Mouse (Mus musculus): Measurements from ENCODE around the gene Elmo2.

Gene Elmo2

DNA sequence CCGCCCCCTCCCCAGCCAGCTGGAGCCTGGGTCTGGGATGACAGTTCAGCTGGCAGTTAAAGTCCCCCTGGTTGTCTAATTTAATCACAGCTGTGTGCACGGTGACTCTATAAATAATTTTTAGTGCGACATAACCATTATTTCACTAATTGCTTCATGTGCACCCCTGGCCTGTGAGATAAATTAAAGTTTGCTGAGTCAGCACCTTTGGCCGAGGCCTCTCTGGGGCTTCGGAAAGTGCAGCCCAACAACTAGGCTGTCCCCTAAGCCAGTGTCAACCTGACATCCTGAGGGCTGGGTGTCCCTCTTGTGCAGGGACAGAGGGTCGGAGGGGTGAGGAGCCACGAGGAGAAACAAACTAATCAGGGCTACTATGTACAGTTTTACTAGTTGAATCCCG lies 66.4 kb downstream of the Elmo2 start:
- no peak for DNase-seq (ENCODE audit: low spot score in 2 of 2)

DNA sequence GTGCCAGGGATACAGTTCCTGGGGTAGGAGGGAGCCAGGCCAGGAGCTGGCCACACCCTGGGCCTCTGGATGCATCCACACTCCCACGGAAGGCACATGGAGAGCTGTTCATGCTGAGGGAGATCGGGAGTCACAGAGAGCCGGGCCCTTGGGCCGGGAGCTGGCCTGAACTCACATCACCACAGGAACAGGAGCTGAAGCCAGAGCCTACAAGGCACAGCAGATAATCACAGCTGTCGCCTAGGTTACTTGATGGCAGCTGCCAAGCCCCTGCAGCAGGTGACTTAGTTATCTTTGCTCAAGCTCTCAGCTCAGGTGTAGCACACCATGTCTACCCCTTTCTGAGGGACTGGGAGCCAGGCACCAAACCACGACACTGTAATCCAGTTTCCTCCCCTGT lies 68.0 kb downstream of the Elmo2 start:
- no peak for DNase-seq (ENCODE audit: low spot score in 2 of 2)

DNA sequence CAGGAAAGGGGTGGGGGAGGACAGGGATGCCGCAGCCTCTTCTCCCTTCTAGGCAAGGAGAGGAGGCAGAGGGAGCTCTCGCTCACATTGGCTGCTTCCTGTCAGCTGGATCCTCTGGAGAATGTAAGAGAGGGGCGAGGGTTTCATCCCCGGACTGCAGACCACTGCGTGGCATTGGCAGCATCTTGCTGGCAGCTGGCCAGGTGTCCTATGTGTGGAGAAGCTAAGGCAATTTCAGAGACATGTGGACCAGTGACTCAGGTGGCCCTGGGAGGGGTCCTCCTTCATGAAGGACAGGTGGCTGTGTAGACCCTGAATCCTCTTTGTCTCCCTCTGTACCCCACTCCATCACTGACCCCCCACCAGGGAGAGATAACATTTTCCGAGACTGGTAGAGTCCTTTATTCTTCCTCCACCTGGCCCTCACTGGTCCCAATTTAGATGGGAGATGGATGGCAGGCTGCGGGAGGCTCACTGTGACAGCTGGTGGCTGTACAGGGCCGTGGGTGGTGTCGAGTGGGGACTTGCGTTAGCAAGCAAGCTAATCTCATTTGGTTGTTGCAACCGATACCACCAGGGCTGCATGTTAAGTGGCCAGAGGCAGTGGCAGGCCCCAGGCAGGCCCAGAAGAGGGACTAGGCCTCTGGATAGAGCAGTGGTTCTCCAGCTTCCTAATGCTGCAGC lies 69.0 kb downstream of the Elmo2 start:
- DNase-seq (ENCODE audit: low spot score in 2 of 2), result no peak

DNA sequence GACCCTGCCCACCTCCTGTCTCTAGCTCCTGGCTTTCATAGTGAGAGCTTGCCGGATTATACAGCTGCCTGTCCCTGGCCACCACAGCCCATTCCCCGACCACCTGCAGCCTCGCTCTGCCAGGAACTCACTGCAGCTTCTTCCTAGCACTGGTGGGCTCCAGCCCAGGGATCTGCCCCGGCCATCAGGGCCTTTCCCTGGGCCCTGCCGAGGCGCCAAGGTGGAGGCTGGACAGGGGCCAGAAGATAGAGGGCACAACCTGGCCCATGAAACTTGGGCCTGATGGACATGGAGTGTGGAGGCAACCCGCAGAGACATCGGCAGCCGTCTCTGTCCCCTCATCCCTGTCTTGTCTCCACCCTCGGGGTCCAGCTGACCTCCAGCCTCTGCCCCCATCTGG lies 70.1 kb downstream of the Elmo2 start:
- DNase-seq (ENCODE audit: low spot score in 2 of 2), result no peak

DNA sequence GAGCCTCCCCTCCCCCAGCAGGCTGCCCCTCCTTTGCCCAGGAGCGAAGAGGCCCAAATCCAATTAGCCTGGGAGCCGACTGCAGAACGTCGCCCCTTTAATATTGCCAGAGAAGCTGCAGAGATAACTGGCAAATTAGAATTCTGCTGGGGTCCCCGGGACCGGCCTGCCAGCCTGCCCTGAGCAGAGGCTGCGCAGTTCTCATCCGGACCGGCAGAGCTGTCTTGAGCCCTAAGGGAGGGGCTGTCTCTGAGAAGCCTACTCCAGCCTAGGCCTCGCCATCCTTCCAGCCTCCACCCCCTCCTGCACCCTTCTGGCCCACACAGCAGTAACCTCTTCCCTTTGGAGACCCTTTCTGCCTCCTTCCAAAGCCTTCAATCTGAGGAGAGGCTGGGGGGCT lies 72.4 kb downstream of the Elmo2 start:
- DNase-seq (ENCODE audit: low spot score in 2 of 2), result no peak

DNA sequence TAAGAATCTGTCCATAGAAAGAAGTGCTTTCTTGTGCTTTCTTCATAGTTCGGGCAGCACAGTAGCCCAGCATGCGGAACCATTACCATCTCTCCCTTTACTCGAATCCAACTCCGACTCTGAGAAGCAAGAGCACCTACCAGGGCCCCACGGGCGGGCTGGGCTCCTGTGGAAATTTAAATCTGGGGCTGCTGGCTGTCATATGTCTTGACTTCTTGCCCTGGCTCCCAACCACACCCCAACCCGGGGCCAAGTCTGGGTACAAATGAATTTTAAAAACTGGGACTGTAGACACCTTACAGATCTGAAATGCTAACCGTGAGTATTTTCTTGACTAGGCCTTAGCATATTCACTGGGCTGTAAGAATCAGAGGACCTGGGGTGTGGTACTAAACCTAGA lies 73.0 kb downstream of the Elmo2 start:
- DNase-seq (ENCODE audit: low spot score in 2 of 2), result no peak

DNA sequence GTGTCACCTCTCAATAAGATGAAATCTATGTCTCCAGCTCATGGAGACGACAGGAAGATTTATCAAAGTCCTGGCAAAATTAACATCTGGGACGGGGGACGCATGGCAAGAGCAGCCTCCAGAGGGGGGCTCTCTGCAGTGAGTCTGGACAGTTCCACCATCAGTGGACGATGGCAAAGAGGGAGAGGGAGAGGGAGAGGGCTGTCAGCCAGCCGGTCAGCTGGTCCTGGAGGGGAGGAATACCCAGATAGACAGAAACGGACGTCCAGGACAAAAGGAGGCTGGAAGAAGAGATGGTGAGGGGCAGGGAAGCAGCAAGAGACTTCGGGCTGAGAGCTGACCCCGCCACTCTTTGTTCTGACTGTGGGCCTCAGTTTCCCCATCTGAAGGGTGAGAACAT lies 73.5 kb downstream of the Elmo2 start:
- no peak for DNase-seq (ENCODE audit: low spot score in 2 of 2)

DNA sequence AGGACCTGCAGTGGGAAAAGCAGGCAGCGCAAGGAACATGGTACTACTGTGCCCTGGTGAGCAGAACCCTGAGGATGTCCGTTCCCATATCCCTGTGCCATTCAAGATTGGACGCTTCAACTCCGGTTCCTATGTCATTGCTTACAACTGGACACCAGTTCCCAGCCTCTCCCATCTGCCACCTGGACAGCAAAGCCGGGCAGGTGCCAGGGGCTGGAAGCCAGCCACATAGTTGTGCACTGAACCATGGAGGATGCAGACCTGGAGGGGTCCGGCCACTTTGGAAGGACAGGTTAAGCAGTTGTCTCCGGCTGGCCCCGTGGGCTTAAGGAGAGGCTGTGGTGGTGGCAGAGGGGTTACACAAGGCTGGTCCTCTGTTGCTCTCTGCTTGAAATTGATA lies 73.9 kb downstream of the Elmo2 start:
- no peak for DNase-seq (ENCODE audit: low spot score in 2 of 2)

DNA sequence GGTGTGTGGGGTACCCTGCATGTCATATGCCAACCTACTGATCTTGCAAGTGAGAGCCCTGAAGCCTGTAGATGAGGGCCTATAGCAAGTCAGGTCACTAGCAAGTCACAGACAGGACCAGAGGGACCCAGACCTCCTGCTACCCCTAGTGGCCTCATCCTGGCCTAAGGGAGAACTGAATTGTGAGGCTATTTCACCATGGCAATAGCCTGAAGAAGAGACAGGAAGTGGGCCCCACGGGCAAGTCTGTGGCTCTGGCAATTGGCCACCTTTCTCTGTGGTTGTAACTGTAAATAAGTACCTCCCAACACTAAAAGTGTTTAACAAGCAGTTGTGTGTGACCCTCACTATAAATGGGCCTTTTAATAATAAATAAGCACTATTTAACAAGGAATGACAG lies 75.4 kb downstream of the Elmo2 start:
- DNase-seq (ENCODE audit: low spot score in 2 of 2), result no peak

DNA sequence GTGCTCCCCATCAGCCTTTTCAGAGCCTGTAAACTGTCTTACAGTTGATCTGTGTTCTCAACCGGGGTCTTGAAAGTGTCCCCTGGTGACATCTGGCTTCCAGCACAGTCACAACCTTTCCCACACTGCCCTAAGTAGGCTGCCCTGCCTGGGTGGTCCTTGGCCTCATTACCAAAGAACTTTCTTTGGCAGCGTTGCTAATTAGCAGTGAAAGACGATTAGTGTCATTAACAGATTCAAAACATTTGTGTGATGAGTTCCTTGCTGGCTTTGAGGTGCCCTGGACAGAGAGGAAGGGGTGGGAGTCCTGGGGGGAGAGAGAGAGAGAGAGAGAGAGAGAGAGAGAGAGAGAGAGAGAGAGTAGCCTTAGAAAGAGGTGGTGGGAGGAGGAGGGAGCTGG lies 77.3 kb downstream of the Elmo2 start:
- no peak for DNase-seq (ENCODE audit: low spot score in 2 of 2)

DNA sequence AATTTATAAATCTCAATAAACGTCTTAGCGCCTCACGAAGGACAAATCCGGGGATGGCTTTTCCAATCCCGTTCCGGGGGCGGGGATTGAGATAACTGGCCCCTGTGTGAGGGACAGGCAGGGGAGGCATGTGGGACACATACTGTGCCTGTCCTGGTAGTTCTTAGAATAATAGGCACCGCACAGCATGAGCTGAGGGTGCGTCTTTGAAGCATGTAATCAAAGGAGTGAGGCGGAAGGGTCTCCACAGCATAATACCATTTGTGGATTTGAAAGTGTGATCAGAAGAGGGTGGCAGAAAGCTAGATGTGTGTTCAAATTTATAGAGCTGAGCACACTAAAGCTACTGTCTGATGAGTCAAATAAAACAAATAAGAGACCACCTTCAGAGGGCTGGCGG lies 79.9 kb downstream of the Elmo2 start:
- DNase-seq (ENCODE audit: low spot score in 2 of 2), result no peak

DNA sequence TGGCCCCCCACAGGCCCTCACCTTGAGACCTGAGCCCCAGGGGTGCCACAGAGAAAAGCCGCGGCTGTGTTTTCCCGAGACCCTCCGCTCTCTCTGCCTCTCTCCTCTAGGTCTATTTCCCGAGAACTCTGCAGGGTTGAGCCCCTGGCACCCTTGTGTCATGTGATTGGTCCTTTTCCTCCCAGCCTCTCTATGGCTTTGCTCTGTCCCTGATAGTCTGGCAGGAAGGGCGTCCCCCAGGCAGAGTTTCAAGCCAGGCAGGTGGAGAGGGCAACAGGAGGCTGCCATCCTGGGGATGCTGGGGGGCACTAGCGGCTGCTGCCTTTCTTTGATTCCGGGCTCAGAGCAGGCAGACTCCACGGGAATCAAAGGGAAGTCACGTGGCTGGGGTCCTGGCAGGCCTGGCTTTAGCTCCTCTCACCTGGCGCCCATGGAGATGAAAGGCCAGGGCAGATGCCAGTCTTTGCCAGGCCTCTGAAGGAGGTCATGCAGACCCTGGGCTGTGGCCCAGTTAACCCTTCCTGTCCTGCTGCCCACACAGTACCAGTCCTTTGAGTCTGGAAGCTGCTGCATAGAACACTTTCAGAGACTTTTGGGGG lies 83.1 kb downstream of the Elmo2 start:
- DNase-seq (ENCODE audit: low spot score in 2 of 2), result no peak

DNA sequence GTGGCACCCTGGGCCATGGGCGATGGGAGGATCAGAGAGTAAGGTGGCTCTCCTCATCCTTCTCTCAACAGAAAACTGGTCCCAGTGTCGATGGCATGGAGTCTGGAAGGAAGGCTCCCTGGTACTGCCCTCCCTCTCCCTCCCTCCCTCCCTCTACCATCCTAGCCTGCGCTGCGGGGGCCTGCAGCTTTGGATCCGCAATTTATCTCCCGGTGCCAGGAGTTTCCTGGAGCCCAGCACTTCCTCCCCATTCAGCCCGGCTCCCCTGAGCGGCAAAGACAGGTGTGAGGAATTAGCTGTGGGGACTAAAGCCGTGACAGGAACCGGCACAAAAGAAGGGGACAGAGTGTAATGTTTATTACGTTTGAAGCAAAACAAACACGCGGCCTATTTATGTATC lies 83.7 kb downstream of the Elmo2 start:
- DNase-seq (ENCODE audit: low spot score in 2 of 2), result no peak

DNA sequence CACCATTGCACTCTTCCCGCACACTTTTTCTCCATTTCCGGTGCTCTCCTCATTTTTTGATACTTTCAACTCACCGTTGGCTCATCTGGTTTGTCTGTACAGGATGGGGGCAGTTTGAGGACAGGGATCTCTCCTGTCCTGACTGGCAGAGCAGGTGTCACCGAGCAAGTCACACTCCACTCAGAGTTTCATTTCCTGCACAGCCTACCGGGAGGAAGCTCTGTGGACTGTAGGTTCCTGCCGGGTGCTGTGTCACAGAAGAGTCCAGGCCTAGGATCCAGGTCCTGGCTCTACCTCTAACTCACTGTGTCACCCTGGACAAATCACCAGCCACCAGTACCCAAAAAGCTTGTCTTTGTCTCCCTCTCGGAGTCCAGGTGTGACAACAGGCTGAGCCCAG lies 84.5 kb downstream of the Elmo2 start:
- no peak for DNase-seq (ENCODE audit: low spot score in 2 of 2)

DNA sequence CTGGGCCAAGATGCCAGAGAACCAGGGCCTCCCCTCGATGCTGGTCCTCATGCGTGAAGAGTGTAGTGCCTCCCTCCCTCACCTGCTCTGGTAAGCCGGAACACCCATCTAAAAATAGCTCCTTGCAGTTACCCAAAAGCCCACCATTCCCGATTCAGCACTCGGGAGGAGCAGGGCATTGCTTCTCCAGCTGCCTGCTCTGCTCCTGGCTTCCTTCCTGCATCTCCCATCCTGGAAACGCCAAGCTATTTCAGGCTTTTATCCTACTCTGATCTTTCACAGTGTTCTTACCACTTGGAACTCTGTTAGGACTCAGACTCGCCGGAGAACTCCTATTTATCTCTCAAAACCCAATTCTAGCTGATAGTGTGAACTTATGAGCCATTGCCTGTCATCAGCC lies 85.9 kb downstream of the Elmo2 start:
- DNase-seq (ENCODE audit: low spot score in 2 of 2), result no peak

DNA sequence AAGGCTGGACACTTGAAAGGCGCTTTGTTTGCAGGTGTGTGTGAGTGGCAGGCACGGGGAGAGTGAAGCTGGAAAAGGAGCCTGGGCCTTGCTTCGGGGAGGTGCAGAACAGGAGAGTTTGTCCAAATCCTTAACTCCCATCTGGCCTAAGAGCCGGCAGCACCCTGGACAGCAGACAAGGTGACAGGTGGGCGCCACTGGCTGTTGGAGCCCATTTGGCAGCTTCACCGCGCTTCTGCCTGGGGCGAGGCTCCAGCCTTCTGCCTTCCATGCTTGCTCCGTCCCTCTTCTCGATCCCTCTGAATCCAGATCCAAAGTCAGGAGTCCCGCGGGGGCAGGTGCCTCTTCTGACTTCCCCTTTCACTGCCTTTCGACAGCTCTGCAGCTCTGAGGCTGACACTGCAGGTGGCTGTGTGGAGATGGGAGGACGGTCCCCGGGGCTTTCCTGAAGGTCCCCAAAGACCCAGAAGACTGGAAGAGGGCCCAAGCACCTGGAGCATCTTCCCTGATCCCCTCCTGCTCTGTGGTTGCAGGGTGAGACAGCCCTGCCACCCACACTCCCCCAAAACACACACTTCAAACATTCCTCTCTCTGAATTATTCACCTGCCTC lies 86.6 kb downstream of the Elmo2 start:
- no peak for DNase-seq (ENCODE audit: low spot score in 2 of 2)

DNA sequence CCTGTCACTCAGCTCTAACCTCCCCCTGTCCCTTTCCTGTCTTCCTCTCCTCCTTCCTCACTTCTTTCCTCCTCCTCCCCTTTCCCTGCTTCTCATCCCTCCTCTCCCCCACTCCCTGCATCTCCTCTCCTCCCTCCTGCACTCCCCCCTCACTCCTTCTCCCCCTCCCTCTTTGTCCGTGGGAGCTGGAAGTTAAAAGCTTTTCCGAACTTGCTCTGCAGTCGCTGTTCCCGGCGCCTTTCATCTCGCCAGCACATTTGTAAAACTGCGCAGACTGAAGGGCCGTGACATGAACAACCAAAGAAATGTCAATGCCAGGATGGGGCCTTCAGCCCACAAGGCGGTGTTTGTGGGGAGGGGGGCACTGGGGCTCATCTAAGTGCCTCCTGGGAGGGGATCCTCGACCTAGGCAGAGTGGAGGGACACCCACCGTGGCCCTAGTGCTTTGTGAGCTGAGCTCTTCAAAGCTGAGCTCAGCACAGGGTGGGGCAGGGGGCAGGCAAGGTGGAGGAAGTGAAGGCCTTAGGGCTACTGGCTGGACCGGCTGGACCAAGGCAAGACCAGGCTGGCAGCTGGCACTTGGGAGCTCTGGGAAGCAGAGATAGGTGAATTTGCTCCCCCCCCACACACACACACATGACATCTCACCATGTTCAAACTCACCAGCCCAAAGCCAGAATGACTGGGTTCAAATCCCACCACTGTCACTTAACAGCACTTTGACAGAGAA lies 87.7 kb downstream of the Elmo2 start:
- DNase-seq (ENCODE audit: low spot score in 2 of 2), result no peak
